Mouse (Mus musculus) inflammation-experienced regulatory T-cells, adult 6 months (primary cell): Measurements from ENCODE around the gene Kif3b. TPM values are rescaled to one million over a fixed set of nuclear protein-coding genes. Genes with fewer than 3 reads are reported as not detected.
A peak's percentile ranks its signal among the peaks of the same experiment; 100 is the strongest.

ENCODE experiments used
- ATAC-seq: one replicate; pipeline ENCODE4 v1.8.0; 2017
- polyA plus RNA-seq, 3 experiments: library from polyadenylated mRNA; unstranded; fragments of 100-300 nt; shearing (Covaris generic); gene quantifications; one replicate each; pipeline ENCODE4 v1.2.1; 2017

Gene Kif3b
- polyA plus RNA-seq, 3 experiments from 2014 or later: 8.5 to 13.3 (median 11.6) TPM

GRCm38 (mm10) chr2:153298460-153298859 lies 7.2 kb downstream of the Kif3b start:
- ATAC-seq: no peak

GRCm38 (mm10) chr2:153298863-153299262 lies 7.7 kb downstream of the Kif3b start:
- ATAC-seq: peak; percentile 46

- ATAC-seq: no peak
Observed at GRCm38 (mm10) chr2:153301123-153301522, 9.9 kb downstream of the Kif3b start.

- no peak for ATAC-seq
Observed at GRCm38 (mm10) chr2:153305240-153305639, 14.0 kb downstream of the Kif3b start.

- no peak for ATAC-seq
Observed at GRCm38 (mm10) chr2:153308586-153308985, 17.4 kb downstream of the Kif3b start.

- no peak for ATAC-seq
Observed at GRCm38 (mm10) chr2:153309106-153309505, 17.9 kb downstream of the Kif3b start.

GRCm38 (mm10) chr2:153310228-153310627 lies 19.0 kb downstream of the Kif3b start:
- ATAC-seq: no peak

GRCm38 (mm10) chr2:153312884-153313283 lies 21.7 kb downstream of the Kif3b start:
- ATAC-seq: no peak

- ATAC-seq: no peak
Observed at GRCm38 (mm10) chr2:153318408-153318807, 27.2 kb downstream of the Kif3b start.

GRCm38 (mm10) chr2:153319036-153319643 lies 27.9 kb downstream of the Kif3b start:
- ATAC-seq: no peak

- ATAC-seq: peak; percentile 70
Observed at GRCm38 (mm10) chr2:153325706-153326376, 34.6 kb downstream of the Kif3b start.

GRCm38 (mm10) chr2:153332271-153332670 lies 41.1 kb downstream of the Kif3b start:
- no peak for ATAC-seq

GRCm38 (mm10) chr2:153332981-153333380 lies 41.8 kb downstream of the Kif3b start:
- peak; percentile 88 for ATAC-seq

- no peak for ATAC-seq
Observed at GRCm38 (mm10) chr2:153333822-153334232, 42.6 kb downstream of the Kif3b start.

- ATAC-seq: no peak
Observed at GRCm38 (mm10) chr2:153334281-153334680, 43.1 kb downstream of the Kif3b start.

- ATAC-seq: peak; percentile 77
Observed at GRCm38 (mm10) chr2:153336117-153336516, 44.9 kb downstream of the Kif3b start.

- ATAC-seq: peak; percentile 14
Observed at GRCm38 (mm10) chr2:153338361-153339350, 47.4 kb downstream of the Kif3b start.

- no peak for ATAC-seq
Observed at GRCm38 (mm10) chr2:153342166-153342565, 51.0 kb downstream of the Kif3b start.

- ATAC-seq: peak; percentile 38
Observed at GRCm38 (mm10) chr2:153342602-153343001, 51.4 kb downstream of the Kif3b start.

- no peak for ATAC-seq
Observed at GRCm38 (mm10) chr2:153343191-153343590, 52.0 kb downstream of the Kif3b start.

GRCm38 (mm10) chr2:153345071-153345453 lies 53.8 kb downstream of the Kif3b start:
- ATAC-seq: peak; percentile 38

GRCm38 (mm10) chr2:153345454-153346220 lies 54.4 kb downstream of the Kif3b start, which contains the start of gene Asxl1:
Gene Asxl1, plus strand, starts transcription at chr2:153345829.
- peak; percentile 88 for ATAC-seq
